Mouse (Mus musculus): Measurements from ENCODE around the gene Ldb3. TPM values are rescaled to one million over a fixed set of nuclear protein-coding genes. Genes with fewer than 3 reads are reported as not detected.

Gene Ldb3
- total and polyA plus RNA-seq, 2 experiments from 2014 or later: 0.90 to 2.0 TPM

DNA sequence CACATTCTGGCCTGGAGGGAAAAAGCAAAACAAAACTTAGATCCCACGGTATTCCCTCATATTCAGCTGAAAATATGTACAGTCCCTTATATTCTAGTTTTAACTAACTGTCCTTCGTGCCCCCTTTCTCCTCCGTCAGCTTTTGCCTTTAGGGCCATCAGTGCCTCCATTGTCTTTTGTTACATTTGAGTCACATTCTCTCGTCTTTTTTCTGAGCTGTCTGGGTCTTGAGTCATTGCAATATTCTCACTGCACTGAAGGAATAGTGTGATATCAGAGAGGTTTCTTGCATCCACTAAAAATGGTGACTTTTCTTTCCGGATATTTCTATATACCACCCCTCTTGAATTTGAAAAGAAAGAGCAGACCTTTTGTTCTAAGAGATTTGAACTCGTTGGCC is 84.7 kb downstream of the Ldb3 start:
- Histone ChIP-seq H3K9me3 (ENCODE audit: low read length) (no peaks in the 10 kb centered on the region), H3K9ac (peak overlapping the region; percentile 98; the same call in 1 of the 2 replicates), H3K4me2 (ENCODE audit: low read depth) (no peak overlapping the region), H3K27ac (ENCODE audit: low read depth, low read length) (peak overlapping the region; percentile 96; the same call in 1 of the 2 replicates), H3K4me3 (ENCODE audit: low read depth, low read length) (no peak overlapping the region), H3K27me3 (ENCODE audit: insufficient read depth, low read length) (no peaks in the 10 kb centered on the region), H3K4me1 (ENCODE audit: insufficient read depth) (peaks cover 33% of the 10 kb centered on the region), H3K36me3 (ENCODE audit: insufficient read depth) (no peaks in the 10 kb centered on the region)
- 32% methylated on average over 6 of the region's 6 CpGs for WGBS
- TF ChIP-seq CTCF (IDR thresholded peaks at IDR 0.05; ENCODE audit: low read depth): no peak
- DNase-seq (peak; percentile 18), ATAC-seq (no peak)

DNA sequence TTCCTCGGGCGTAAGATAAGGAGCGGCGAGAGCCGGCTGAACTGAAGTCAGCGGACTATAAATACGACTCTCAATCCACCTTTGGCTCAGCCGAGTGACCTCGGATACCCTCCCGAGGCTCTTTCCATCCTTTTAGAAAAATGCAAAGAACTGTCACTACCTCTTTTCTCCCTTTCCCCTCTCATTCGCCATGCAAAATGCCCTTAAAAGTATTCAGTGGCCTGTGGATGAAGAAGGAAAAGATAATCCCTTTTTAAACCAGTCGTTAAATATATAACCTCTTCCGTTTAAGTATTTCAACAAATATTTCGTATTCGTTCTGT is 85.2 kb downstream of the Ldb3 start, which contains the start of gene Bmpr1a:
TSS of gene Bmpr1a (minus strand) at position 17 of the 323 bp plus-strand sequence.
- 8% methylated on average over 15 of the region's 15 CpGs for WGBS
- DNase-seq (no peak), ATAC-seq (no peak)
- no peaks in the 10 kb centered on the region for H3K36me3 ChIP-seq (ENCODE audit: insufficient read depth)
- no peaks in the 10 kb centered on the region for H3K9me3 ChIP-seq (ENCODE audit: low read length)
- H3K27me3 ChIP-seq (ENCODE audit: insufficient read depth, low read length): no peaks in the 10 kb centered on the region
- peak within 1 kb of the TSS; percentile 98 for H3K9ac ChIP-seq
- peak within 1 kb of the TSS; percentile 82 for H3K4me2 ChIP-seq (ENCODE audit: low read depth)
- peaks cover 29% of the 10 kb centered on the region for H3K4me1 ChIP-seq (ENCODE audit: insufficient read depth)
- peak within 1 kb of the TSS; percentile 96 for H3K27ac ChIP-seq (ENCODE audit: low read depth, low read length)
- no peak for TF ChIP-seq CTCF (IDR thresholded peaks at IDR 0.05; ENCODE audit: low read depth)
- peak within 1 kb of the TSS; percentile 83 for H3K4me3 ChIP-seq (ENCODE audit: low read depth, low read length)

- 1% methylated on average over 86 of the region's 115 CpGs for WGBS
- H3K27ac ChIP-seq (ENCODE audit: low read depth, low read length): peak overlapping the region; percentile 96
- H3K9me3 ChIP-seq (ENCODE audit: low read length): no peaks in the 10 kb centered on the region
- H3K27me3 ChIP-seq (ENCODE audit: insufficient read depth, low read length): no peaks in the 10 kb centered on the region
- peak overlapping the region; percentile 83 for H3K4me3 ChIP-seq (ENCODE audit: low read depth, low read length)
- DNase-seq (peak; percentile 97), ATAC-seq (peak; percentile 93)
- peaks cover 26% of the 10 kb centered on the region; the same call in 1 of the 2 replicates for H3K4me1 ChIP-seq (ENCODE audit: insufficient read depth)
- no peaks in the 10 kb centered on the region for H3K36me3 ChIP-seq (ENCODE audit: insufficient read depth)
- peak overlapping the region; percentile 98 for H3K9ac ChIP-seq
- no peak for TF ChIP-seq CTCF (IDR thresholded peaks at IDR 0.05; ENCODE audit: low read depth)
- peak overlapping the region; percentile 82 for H3K4me2 ChIP-seq (ENCODE audit: low read depth)
Observed at GRCm38 (mm10) chr14:34502475-34503324, 85.8 kb downstream of the Ldb3 start.

DNA sequence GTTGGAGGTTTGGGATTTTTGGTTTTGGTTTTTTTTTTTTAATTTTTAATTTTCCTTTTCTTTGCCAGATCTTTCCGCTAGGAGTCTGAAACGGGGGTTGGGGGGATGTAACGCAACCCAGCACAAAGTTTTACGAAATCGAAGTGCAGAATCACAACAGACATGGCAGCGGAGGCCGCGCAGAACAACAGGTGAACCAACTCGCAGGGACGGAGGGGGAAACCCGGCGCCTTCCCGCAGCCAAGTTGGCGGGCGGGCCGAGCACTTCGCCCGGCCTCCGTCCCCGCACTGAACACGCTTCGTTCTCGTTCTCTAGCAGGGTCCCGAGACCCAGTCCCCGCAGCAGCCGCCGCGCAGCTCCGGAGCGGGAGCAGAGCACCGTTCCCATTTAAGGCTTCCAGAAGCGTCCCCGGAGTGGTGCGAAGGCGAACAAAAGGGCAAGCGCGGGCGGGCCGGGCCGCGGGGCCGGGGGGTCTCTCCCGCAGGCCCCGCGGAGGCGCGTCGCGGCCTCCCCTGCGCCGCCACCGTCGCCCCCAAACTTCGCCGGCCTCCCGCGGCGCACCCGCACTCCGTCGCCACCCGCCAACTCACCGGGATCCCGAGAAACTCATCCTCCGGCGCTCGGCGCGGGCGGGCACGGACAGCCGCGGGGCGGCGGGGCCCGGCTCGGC is 86.5 kb downstream of the Ldb3 start:
- H3K4me1 ChIP-seq (ENCODE audit: insufficient read depth): peaks cover 26% of the 10 kb centered on the region; the same call in 1 of the 2 replicates
- H3K9me3 ChIP-seq (ENCODE audit: low read length): no peaks in the 10 kb centered on the region
- TF ChIP-seq CTCF (IDR thresholded peaks at IDR 0.05; ENCODE audit: low read depth): peak; percentile 37; the same call in 1 of the 2 replicates
- no peaks in the 10 kb centered on the region for H3K36me3 ChIP-seq (ENCODE audit: insufficient read depth)
- ATAC-seq (peak; percentile 32), DNase-seq (peak; percentile 58)
- H3K4me2 ChIP-seq (ENCODE audit: low read depth): peak overlapping the region; percentile 82
- peak overlapping the region; percentile 83 for H3K4me3 ChIP-seq (ENCODE audit: low read depth, low read length)
- H3K27me3 ChIP-seq (ENCODE audit: insufficient read depth, low read length): no peaks in the 10 kb centered on the region
- H3K27ac ChIP-seq (ENCODE audit: low read depth, low read length): peak overlapping the region; percentile 96
- under 1% methylated on average over 58 of the region's 77 CpGs for WGBS
- H3K9ac ChIP-seq: peak overlapping the region; percentile 98

DNA sequence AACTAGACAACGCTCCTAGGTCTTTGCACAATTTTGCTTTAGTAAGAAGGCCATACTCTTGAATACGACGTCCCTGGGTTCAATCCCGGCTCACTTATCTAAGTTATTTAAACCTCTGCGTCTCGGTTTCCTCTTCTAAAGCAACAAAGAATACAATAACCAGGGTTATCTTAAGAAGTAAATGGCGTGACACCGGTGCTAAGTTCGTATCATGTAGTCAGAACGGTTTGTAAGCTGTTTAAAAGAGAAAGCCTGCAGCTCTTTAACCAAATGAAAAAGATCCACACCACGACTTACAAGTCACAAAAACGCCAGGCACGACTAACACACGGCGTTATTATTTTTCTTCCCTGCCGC is 87.1 kb downstream of the Ldb3 start:
- WGBS: under 1% methylated on average over 16 of the region's 16 CpGs
- Histone ChIP-seq H3K27me3 (ENCODE audit: insufficient read depth, low read length) (no peaks in the 10 kb centered on the region), H3K27ac (ENCODE audit: low read depth, low read length) (peak overlapping the region; percentile 96; the same call in 1 of the 2 replicates), H3K4me3 (ENCODE audit: low read depth, low read length) (peak overlapping the region; percentile 83), H3K4me1 (ENCODE audit: insufficient read depth) (peaks cover 26% of the 10 kb centered on the region; the same call in 1 of the 2 replicates), H3K4me2 (ENCODE audit: low read depth) (peak overlapping the region; percentile 82), H3K36me3 (ENCODE audit: insufficient read depth) (no peaks in the 10 kb centered on the region), H3K9ac (peak overlapping the region; percentile 98), H3K9me3 (ENCODE audit: low read length) (no peaks in the 10 kb centered on the region)
- ATAC-seq (no peak), DNase-seq (peak; percentile 37)
- no peak for TF ChIP-seq CTCF (IDR thresholded peaks at IDR 0.05; ENCODE audit: low read depth)

- no peaks in the 10 kb centered on the region for H3K9me3 ChIP-seq (ENCODE audit: low read length)
- H3K4me3 ChIP-seq (ENCODE audit: low read depth, low read length): peak overlapping the region; percentile 83
- TF ChIP-seq CTCF (IDR thresholded peaks at IDR 0.05; ENCODE audit: low read depth): no peak
- no peak for ATAC-seq
- H3K4me2 ChIP-seq (ENCODE audit: low read depth): peak overlapping the region; percentile 82
- H3K36me3 ChIP-seq (ENCODE audit: insufficient read depth): no peaks in the 10 kb centered on the region
- 0% methylated on average over 4 of the region's 4 CpGs for WGBS
- DNase-seq: no peak
- no peak overlapping the region for H3K9ac ChIP-seq
- no peaks in the 10 kb centered on the region for H3K27me3 ChIP-seq (ENCODE audit: insufficient read depth, low read length)
- H3K4me1 ChIP-seq (ENCODE audit: insufficient read depth): peaks cover 26% of the 10 kb centered on the region; the same call in 1 of the 2 replicates
- no peak overlapping the region for H3K27ac ChIP-seq (ENCODE audit: low read depth, low read length)
Observed at GRCm38 (mm10) chr14:34500309-34500708, 88.2 kb downstream of the Ldb3 start.

- Histone ChIP-seq H3K36me3 (ENCODE audit: insufficient read depth) (no peaks in the 10 kb centered on the region), H3K27ac (ENCODE audit: low read depth, low read length) (no peak overlapping the region), H3K9me3 (ENCODE audit: low read length) (no peaks in the 10 kb centered on the region), H3K27me3 (ENCODE audit: insufficient read depth, low read length) (no peaks in the 10 kb centered on the region), H3K9ac (no peak overlapping the region), H3K4me3 (ENCODE audit: low read depth, low read length) (no peak overlapping the region), H3K4me1 (ENCODE audit: insufficient read depth) (peaks cover 26% of the 10 kb centered on the region; the same call in 1 of the 2 replicates), H3K4me2 (ENCODE audit: low read depth) (peak overlapping the region; percentile 82)
- 59% methylated on average over 4 of the region's 4 CpGs for WGBS
- DNase-seq (no peak), ATAC-seq (no peak)
- no peak for TF ChIP-seq CTCF (IDR thresholded peaks at IDR 0.05; ENCODE audit: low read depth)
Observed at GRCm38 (mm10) chr14:34499664-34500063, 88.8 kb downstream of the Ldb3 start.
